Mouse (Mus musculus) heart, embryonic 12.5 days (tissue): Measurements from ENCODE around the gene B4galt3. TPM values are rescaled to one million over a fixed set of nuclear protein-coding genes. Genes with fewer than 3 reads are reported as not detected.

ENCODE experiments used
- ATAC-seq: fragments of 200-750 bp; cut with Nextera tagmentation; 2 replicates; pipeline ENCODE4 v1.8.0; 2017; ENCODE audit warnings: moderate TSS enrichment, moderate library complexity; ENCODE audit not compliant: insufficient number of reproducible peaks, low FRiP score
- H3K27ac ChIP-seq: fragments of 300-500 bp; sonication (generic); 2 replicates; pipeline ENCODE4 v1.5.1; 2016; ENCODE audit warnings: mild to moderate bottlenecking, moderate library complexity; ENCODE audit not compliant: poor library complexity, severe bottlenecking
- H3K27me3 ChIP-seq: fragments of 300-500 bp; sonication (generic); replicated peaks from 2 replicates; pipeline ENCODE4 v1.6.1; 2016; ENCODE audit warnings: mild to moderate bottlenecking, moderate library complexity
- H3K36me3 ChIP-seq: fragments of 300-500 bp; sonication (generic); 2 replicates; pipeline ENCODE4 v1.6.1; 2016; ENCODE audit warnings: mild to moderate bottlenecking, moderate library complexity
- H3K4me1 ChIP-seq: fragments of 300-500 bp; sonication (generic); replicated peaks from 2 replicates; pipeline ENCODE4 v1.6.1; 2016; ENCODE audit warnings: mild to moderate bottlenecking
- H3K4me2 ChIP-seq: fragments of 300-500 bp; sonication (generic); 2 replicates; pipeline ENCODE4 v1.6.1; 2016; ENCODE audit warnings: mild to moderate bottlenecking, moderate library complexity
- H3K4me3 ChIP-seq: fragments of 300-500 bp; sonication (generic); 2 replicates; pipeline ENCODE4 v1.5.1; 2016; ENCODE audit warnings: mild to moderate bottlenecking
- H3K9ac ChIP-seq: fragments of 300-500 bp; sonication (generic); 2 replicates; pipeline ENCODE4 v1.6.1; 2016; ENCODE audit warnings: mild to moderate bottlenecking, moderate library complexity
- H3K9me3 ChIP-seq: fragments of 300-500 bp; sonication (generic); replicated peaks from 2 replicates; pipeline ENCODE4 v1.6.1; 2016; ENCODE audit warnings: mild to moderate bottlenecking, moderate library complexity
- WGBS: fragments of 180-500 bp; shearing (Covaris S2); methylation state at CpG from one replicate; pipeline ENCODE4 v1.1.7; 2016; 5-methylcytosine and 5-hydroxymethylcytosine counted together
- polyA plus RNA-seq: library from polyadenylated mRNA; unstranded; fragments of >200 nt; fragmentation: Nextera tagmentation; extraction: Ambion mirVana; gene quantifications from 2 replicates; pipeline ENCODE4 v1.2.1, GENCODE M21; 2016

The B4galt3 gene
- polyA plus RNA-seq, 1 experiment from 2014 or later: 49.5 TPM

DNA sequence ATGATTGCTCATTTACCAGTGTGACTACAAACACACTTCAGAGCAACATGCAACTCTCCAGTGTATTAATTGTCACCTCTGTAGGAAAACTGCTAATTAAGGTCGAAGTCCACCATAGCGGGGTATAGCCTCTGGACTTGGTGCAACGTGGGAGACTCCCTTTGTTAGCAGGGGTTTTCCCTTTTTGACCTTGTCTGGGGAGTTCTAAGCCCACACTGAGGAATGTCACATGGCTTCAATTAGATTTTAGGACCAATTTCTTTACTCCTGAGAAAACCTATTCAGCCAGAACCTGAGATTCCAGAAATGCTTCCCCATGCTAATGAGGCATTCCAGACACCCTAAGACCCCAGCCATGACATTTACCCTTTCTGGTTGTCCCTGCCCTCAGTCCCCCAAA, 39.9 kb upstream of the B4galt3 start:
- Histone ChIP-seq H3K4me2 (no peak overlapping the region), H3K9ac (no peak overlapping the region), H3K27me3 (no peaks in the 10 kb centered on the region), H3K27ac (no peak overlapping the region), H3K36me3 (peaks cover 17% of the 10 kb centered on the region), H3K9me3 (no peaks in the 10 kb centered on the region), H3K4me3 (no peak overlapping the region), H3K4me1 (peaks cover 19% of the 10 kb centered on the region)
- WGBS: 81% methylated on average over 3 of the region's 3 CpGs
- no peak for ATAC-seq

DNA sequence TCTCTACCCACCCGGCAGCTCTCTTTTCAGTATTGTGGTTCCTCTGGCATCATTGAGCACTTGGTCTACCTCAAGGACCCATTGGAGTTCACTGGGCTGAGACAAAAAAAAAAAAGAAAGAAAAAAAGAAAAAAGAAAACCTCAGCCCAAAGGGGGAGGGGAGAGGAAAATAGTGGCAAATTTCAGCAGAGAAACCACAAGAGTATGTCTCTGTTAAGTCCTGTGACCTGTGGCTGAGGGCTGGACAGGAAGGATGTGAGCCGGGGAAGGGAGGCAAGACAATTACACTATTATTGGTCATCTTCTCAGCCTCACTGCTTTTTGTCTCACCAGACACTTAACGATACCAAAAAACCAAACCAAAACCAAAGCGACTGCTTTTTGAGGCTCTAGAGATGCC, 38.3 kb upstream of the B4galt3 start:
- H3K36me3 ChIP-seq: peaks cover 33% of the 10 kb centered on the region
- H3K4me2 ChIP-seq: no peak overlapping the region
- 63% methylated on average over 4 of the region's 4 CpGs for WGBS
- no peak overlapping the region for H3K27ac ChIP-seq
- no peak overlapping the region for H3K4me3 ChIP-seq
- no peaks in the 10 kb centered on the region for H3K9me3 ChIP-seq
- H3K27me3 ChIP-seq: no peaks in the 10 kb centered on the region
- ATAC-seq: no peak
- no peak overlapping the region for H3K9ac ChIP-seq
- peaks cover 21% of the 10 kb centered on the region for H3K4me1 ChIP-seq

DNA sequence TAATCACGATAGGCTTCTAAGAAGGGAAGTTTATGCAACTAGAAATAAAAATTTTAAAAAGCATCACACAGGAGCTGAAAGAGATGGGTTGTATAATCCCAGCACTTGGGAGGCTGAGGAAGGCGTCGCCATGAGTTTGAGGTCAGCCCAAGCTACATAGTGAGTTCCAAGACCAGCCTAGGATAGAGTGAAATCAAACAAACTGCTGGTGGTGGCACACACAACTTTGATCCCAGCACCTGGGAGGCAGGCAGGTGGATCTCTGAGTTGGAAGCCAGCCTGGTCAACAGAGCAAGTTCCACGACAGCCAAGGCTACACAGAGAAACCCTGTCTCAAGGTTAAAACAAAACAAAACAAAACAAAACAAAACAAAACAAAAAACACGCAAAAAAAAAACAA, 37.8 kb upstream of the B4galt3 start:
- Histone ChIP-seq H3K4me3 (no peak overlapping the region), H3K4me1 (peaks cover 21% of the 10 kb centered on the region), H3K36me3 (peaks cover 38% of the 10 kb centered on the region), H3K27ac (no peak overlapping the region), H3K27me3 (no peaks in the 10 kb centered on the region), H3K4me2 (no peak overlapping the region), H3K9me3 (no peaks in the 10 kb centered on the region), H3K9ac (no peak overlapping the region)
- 78% methylated on average over 5 of the region's 5 CpGs for WGBS
- no peak for ATAC-seq

DNA sequence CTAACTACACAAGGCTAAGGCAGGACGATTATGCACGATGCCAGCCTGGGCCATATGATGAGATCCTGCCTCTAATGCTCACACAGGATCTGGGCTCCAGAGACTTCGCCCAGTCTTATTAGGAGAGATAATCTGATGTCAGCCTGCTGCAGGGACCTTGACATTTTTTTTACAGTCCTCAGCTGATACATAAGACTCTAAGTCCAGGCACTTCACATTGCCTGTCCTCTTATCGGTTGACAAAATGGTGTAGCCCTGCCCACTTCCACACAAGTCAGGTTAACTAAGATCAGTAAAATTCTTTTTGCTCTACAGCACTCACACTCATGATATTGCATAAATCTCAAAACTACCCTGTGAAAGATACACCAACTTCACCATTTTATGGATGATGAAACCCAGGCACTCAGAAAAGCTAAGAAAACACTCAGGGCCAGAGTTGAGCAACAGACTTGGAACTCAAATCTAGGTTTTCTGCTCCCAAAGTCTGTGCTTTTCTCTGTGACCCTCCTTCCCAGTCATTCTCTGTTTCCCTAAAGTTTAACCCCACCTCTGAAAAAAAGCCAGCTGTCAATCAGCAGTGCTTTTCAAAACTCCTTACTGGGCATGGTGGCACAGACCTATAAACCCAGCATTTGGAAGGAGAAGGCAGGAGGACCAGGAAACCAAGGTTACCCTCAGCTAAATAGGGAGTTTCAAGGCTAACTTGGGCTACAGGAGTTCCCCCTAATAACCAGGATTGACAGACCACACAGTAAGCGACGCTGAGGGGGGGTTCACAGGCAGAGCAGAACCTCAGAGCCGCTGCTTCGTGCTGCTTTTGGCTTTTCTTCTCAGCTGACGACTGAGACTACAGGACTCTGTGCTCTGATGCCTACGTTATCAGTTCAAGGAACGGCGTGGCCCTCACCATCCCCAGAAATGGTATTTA, 37.1 kb upstream of the B4galt3 start:
- no peak for ATAC-seq
- Histone ChIP-seq H3K4me3 (no peak overlapping the region), H3K27me3 (no peaks in the 10 kb centered on the region), H3K36me3 (peaks cover 45% of the 10 kb centered on the region), H3K9me3 (no peaks in the 10 kb centered on the region), H3K9ac (no peak overlapping the region), H3K4me2 (no peak overlapping the region), H3K27ac (no peak overlapping the region), H3K4me1 (peaks cover 21% of the 10 kb centered on the region)
- 54% methylated on average over 12 of the region's 12 CpGs for WGBS

DNA sequence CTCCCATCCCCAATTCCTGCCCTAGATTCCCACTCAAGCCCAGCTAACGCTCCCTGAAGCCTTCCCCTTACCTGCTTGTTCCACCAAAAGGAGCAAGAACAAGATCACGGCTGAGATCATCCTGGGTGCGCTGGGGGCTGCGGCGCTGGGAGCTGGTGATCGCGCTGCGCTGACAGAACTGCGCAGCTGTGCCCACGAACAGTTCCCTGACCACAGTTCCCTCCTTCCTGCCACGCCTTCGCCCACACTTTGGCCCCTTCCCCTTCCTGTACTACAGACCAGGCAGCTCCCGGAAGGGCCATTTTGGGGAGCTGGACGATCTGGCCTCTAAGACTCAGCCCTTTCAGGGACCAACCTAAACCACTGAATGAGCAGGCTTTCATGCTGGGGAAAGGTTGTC, 36.0 kb upstream of the B4galt3 start, which contains the start of gene Fcer1g:
Gene Fcer1g (minus strand): TSS at position 240 of the 400 bp plus-strand sequence.
- no peak within 1 kb of the TSS for H3K4me3 ChIP-seq
- H3K4me1 ChIP-seq: peaks cover 17% of the 10 kb centered on the region
- ATAC-seq: no peak
- H3K36me3 ChIP-seq: peaks cover 55% of the 10 kb centered on the region
- no peak within 1 kb of the TSS for H3K4me2 ChIP-seq
- no peaks in the 10 kb centered on the region for H3K27me3 ChIP-seq
- no peak within 1 kb of the TSS for H3K9ac ChIP-seq
- 89% methylated on average over 14 of the region's 14 CpGs for WGBS
- H3K27ac ChIP-seq: no peak within 1 kb of the TSS
- H3K9me3 ChIP-seq: no peaks in the 10 kb centered on the region

DNA sequence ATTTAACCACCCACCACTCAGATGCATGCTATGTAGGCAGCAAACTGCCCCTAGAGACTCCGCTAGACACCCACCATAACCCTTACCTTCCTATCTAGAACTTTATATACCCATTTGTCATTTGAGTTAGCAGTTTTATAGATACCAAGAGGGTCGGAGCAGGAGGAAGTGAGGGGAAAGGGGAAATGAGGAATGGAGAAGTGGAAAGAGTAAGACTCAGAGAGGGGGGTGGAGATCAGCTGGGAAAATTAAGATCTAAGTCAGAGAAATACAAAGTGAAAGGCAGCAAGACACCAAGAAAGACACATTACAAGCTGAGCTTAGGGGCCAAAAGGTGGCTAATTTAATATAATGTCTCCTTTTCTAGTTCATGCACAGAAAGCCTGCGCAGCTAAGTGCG, 35.6 kb upstream of the B4galt3 start:
- no peak overlapping the region for H3K4me3 ChIP-seq
- H3K27ac ChIP-seq: no peak overlapping the region
- H3K9ac ChIP-seq: no peak overlapping the region
- no peaks in the 10 kb centered on the region for H3K27me3 ChIP-seq
- H3K36me3 ChIP-seq: peaks cover 58% of the 10 kb centered on the region
- H3K4me1 ChIP-seq: peaks cover 17% of the 10 kb centered on the region
- no peaks in the 10 kb centered on the region for H3K9me3 ChIP-seq
- no peak overlapping the region for H3K4me2 ChIP-seq
- 89% methylated on average over 4 of the region's 4 CpGs for WGBS
- ATAC-seq: no peak

DNA sequence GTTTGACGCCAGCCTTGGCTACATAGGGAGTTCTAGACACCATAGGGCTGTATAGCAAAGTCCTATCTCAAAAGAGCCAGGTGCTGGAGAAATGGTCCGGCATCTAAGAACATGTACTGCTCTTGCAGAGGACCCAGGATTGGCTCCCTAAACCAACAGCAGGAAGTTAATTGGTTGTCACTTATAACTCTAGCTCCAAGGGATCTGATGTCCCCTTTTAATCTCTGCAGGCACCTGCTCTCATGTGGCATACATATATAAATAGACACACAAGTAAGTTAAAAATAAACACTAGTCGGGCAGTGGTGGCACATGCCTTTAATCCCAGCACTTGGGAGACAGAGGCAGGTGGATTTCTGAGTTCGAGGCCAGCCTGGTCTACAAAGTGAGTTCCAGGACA, 34.3 kb upstream of the B4galt3 start:
- H3K4me2 ChIP-seq: no peak overlapping the region
- H3K27me3 ChIP-seq: no peaks in the 10 kb centered on the region
- H3K4me1 ChIP-seq: peaks cover 17% of the 10 kb centered on the region
- ATAC-seq: no peak
- no peak overlapping the region for H3K4me3 ChIP-seq
- 61% methylated on average over 4 of the region's 4 CpGs for WGBS
- H3K36me3 ChIP-seq: peaks cover 68% of the 10 kb centered on the region
- no peaks in the 10 kb centered on the region for H3K9me3 ChIP-seq
- no peak overlapping the region for H3K27ac ChIP-seq
- H3K9ac ChIP-seq: no peak overlapping the region

DNA sequence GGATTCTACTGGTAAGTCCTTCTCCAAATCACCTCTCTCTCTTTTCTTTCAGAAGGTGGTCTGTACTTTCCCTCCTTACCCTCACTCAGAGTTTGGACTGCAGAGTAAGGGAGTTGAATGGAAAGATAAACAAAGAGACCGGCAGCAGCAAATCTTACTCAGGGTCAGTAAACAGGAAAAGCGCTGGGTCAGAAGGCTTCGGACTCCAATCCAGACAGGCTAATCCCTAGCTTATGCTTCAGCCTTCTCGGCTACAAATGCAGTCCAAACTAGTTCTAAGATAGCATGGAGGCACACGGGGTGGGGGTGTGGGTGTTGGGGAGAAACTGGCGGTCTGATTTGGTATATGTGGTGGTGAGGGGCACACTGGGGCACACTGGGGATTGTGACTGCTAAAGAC, 32.7 kb upstream of the B4galt3 start:
- Histone ChIP-seq H3K4me2 (no peak overlapping the region), H3K27me3 (no peaks in the 10 kb centered on the region), H3K4me1 (peaks cover 17% of the 10 kb centered on the region), H3K9ac (no peak overlapping the region), H3K9me3 (no peaks in the 10 kb centered on the region), H3K4me3 (no peak overlapping the region), H3K27ac (no peak overlapping the region), H3K36me3 (peaks cover 85% of the 10 kb centered on the region)
- 69% methylated on average over 6 of the region's 6 CpGs for WGBS
- no peak for ATAC-seq

DNA sequence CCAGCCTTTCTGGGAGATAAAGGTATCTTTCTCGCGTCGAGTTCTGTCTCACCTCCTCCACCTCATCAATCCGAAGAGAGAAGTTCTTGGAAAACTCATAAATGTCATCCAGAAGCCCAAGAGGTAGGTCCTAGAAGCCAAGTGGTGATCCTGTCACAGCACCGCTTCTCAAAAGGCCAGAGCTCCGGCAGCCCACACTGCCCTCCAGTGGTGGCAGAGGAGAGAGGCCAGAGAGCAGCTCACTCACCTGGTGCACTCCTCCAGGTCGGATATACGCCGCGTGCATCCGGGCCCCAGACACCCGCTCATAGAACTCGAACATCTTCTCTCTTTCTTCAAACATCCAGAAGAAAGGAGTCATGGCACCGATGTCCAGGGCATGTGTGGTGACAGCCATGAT, 31.7 kb upstream of the B4galt3 start:
- Histone ChIP-seq H3K4me3 (no peak overlapping the region), H3K9ac (no peak overlapping the region), H3K27ac (no peak overlapping the region), H3K36me3 (peaks cover 95% of the 10 kb centered on the region), H3K27me3 (no peaks in the 10 kb centered on the region), H3K4me2 (no peak overlapping the region), H3K9me3 (no peaks in the 10 kb centered on the region), H3K4me1 (peaks cover 12% of the 10 kb centered on the region)
- no peak for ATAC-seq
- WGBS: 73% methylated on average over 14 of the region's 14 CpGs

DNA sequence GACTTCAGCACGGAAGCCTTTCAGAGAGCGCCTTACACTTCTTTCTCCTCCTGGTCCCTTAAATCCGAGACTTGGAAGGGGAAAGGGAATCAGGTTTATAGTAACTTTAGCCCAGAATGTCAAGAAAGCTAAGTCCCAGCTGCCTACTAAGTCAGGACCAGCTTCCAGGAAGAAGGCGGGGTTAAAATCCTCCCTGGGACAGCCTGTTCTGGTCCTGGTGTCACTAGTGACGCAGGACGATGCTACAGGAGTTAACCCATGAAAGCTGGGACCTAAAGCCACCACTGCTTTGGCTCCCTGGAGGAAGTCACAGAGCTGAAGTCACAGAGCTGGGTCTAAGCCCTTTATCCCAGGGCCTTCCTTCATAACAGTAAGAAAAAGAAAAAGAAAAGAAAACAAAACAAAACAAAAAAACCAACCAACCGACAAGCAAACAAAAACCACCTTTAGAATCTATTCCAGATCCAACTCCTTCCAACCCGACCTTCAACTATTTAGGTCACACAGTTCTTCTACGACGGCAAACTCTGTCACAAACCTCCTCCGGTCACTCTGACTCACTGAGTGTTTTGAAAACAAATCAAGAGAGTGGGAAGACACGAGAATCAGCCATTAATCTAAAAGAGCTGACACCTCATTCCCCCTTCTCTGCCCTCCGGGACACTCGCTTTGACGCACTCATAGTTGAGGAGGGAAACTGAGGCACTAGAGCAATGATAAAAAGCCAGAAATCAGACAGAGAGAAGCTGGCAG, 30.0 kb upstream of the B4galt3 start:
- ATAC-seq: no peak
- Histone ChIP-seq H3K9me3 (no peaks in the 10 kb centered on the region), H3K4me3 (no peak overlapping the region), H3K27ac (no peak overlapping the region), H3K36me3 (peaks cover 91% of the 10 kb centered on the region), H3K4me2 (no peak overlapping the region), H3K4me1 (peaks cover 3% of the 10 kb centered on the region; the same call in 1 of the 2 replicates), H3K27me3 (no peaks in the 10 kb centered on the region), H3K9ac (peak overlapping the region; percentile 32; the same call in 1 of the 2 replicates)
- WGBS: 75% methylated on average over 15 of the region's 15 CpGs

DNA sequence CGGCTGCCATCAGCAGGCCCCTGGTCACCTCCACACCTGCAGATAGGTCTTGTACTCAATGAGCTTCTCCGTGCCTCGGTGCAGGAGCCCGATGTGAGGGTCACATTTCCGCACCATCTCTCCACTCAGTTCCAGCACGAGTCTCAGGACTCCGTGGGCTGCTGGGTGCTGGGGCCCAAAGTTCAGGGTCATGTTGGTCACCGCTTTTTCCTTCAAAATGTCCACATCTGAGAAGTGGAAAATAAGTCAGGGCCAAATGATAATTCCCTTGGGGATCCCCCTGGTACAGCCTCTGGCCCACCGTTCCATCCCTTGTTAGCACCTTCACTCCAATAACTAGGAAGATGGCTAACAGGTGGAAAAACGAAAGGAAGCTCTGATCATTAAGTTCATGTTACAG, 29.2 kb upstream of the B4galt3 start:
- H3K9me3 ChIP-seq: no peaks in the 10 kb centered on the region
- peaks cover 6% of the 10 kb centered on the region for H3K4me1 ChIP-seq
- H3K27me3 ChIP-seq: no peaks in the 10 kb centered on the region
- no peak for ATAC-seq
- H3K4me3 ChIP-seq: no peak overlapping the region
- H3K4me2 ChIP-seq: no peak overlapping the region
- H3K9ac ChIP-seq: peak overlapping the region; percentile 32; the same call in 1 of the 2 replicates
- H3K36me3 ChIP-seq: peaks cover 89% of the 10 kb centered on the region
- 90% methylated on average over 10 of the region's 10 CpGs for WGBS
- H3K27ac ChIP-seq: no peak overlapping the region
